Mouse (Mus musculus) G1E (cell line): ENCODE results near the gene Cnr1. TPM values are rescaled to one million over a fixed set of nuclear protein-coding genes. Genes with fewer than 3 reads are reported as not detected.

Experiments
- ATAC-seq: 2 replicates; pipeline ENCODE4 v1.8.0; 2016; ENCODE audit warnings: mild to moderate bottlenecking; ENCODE audit not compliant: insufficient number of reproducible peaks, poor library complexity, low FRiP score, severe bottlenecking; ENCODE audit errors: extremely low read depth
- DNase-seq: peaks from one replicate; pipeline ENCODE4 v3.0.0; 2012; ENCODE audit warnings: low spot score
- H3K27me3 ChIP-seq: 2 replicates; pipeline ENCODE4 v1.6.1; 2012; ENCODE audit warnings: mild to moderate bottlenecking, low read length, inconsistent platforms; ENCODE audit not compliant: insufficient read depth
- H3K36me3 ChIP-seq: replicated peaks from 2 replicates; pipeline ENCODE3; 2012; ENCODE audit warnings: mild to moderate bottlenecking, inconsistent platforms
- H3K4me1 ChIP-seq: 2 replicates; pipeline ENCODE4 v1.6.1; 2012; ENCODE audit warnings: low read depth, low read length, inconsistent platforms, mixed read lengths; ENCODE audit not compliant: insufficient read depth
- H3K4me3 ChIP-seq: 2 replicates; pipeline ENCODE4 v1.5.1; 2012; ENCODE audit warnings: low read depth, mild to moderate bottlenecking, inconsistent platforms, low read length, moderate library complexity, mixed read lengths
- H3K9me3 ChIP-seq: replicated peaks from 2 replicates; pipeline ENCODE4 v1.6.1; 2012; ENCODE audit warnings: inconsistent platforms
- CTCF ChIP-seq: IDR thresholded peaks from 2 replicates; pipeline ENCODE4 v1.5.1; 2012; ENCODE audit warnings: low read depth, low read length, inconsistent platforms, mixed read lengths
- GATA1 ChIP-seq: IDR thresholded peaks from 2 replicates; pipeline ENCODE4 v1.6.1; 2012; ENCODE audit warnings: borderline replicate concordance, low read length, inconsistent platforms, mixed read lengths
- GATA2 ChIP-seq: IDR thresholded peaks from 2 replicates; pipeline ENCODE4 v1.6.1; 2012; ENCODE audit warnings: low read depth, low read length, inconsistent platforms, borderline replicate concordance
- POLR2AphosphoS5 ChIP-seq: IDR thresholded peaks from 2 replicates; pipeline ENCODE4 v1.6.1; 2012; ENCODE audit warnings: low read depth, low read length, inconsistent platforms; ENCODE audit not compliant: insufficient replicate concordance
- TAL1 ChIP-seq: conservative IDR thresholded peaks from 2 replicates; pipeline ENCODE4 v1.6.1; 2012; ENCODE audit warnings: low read depth, low read length, inconsistent platforms, mixed read lengths
- polyA plus RNA-seq: library from polyadenylated mRNA; stranded (reverse); fragments of >175 nt; gene quantifications from 2 replicates; pipeline ENCODE4 v1.2.3, GENCODE M21; 2012
- total RNA-seq, 2 experiments: library from RNA; stranded (forward) in 1 of 2; stranded (reverse) in 1 of 2; fragments of 200-1000 nt in 1 of 2; fragments of >200 nt in 1 of 2; fragmentation: Nextera tagmentation in 1 of 2; gene quantifications; 2 replicates each; pipeline ENCODE4 v1.2.3; 2014 to 2017

Cnr1 gene
- total and polyA plus RNA-seq, 3 experiments = 0.05 TPM; not detected in 2

GRCm38 (mm10) chr4:33947584-33947983 lies 23.2 kb downstream of the Cnr1 start:
- Histone ChIP-seq H3K27me3 (no peaks in the 10 kb centered on the region), H3K9me3 (no peaks in the 10 kb centered on the region), H3K4me1 (no peaks in the 10 kb centered on the region), H3K36me3 (no peaks in the 10 kb centered on the region), H3K4me3 (no peak overlapping the region)
- DNase-seq (no peak), ATAC-seq (no peak)
- no peak for TF ChIP-seq GATA1

- Histone ChIP-seq H3K4me1 (no peaks in the 10 kb centered on the region), H3K9me3 (no peaks in the 10 kb centered on the region), H3K27me3 (no peaks in the 10 kb centered on the region), H3K4me3 (no peak overlapping the region), H3K36me3 (no peaks in the 10 kb centered on the region)
- DNase-seq (no peak), ATAC-seq (no peak)
- no peak for TF ChIP-seq POLR2AphosphoS5
- TF ChIP-seq TAL1 = no peak
- no peak for TF ChIP-seq CTCF
- TF ChIP-seq GATA1 = no peak
- TF ChIP-seq GATA2 = no peak
Observed at GRCm38 (mm10) chr4:33957398-33957797, 33.0 kb downstream of the Cnr1 start.

GRCm38 (mm10) chr4:33958515-33958914 lies 34.1 kb downstream of the Cnr1 start:
- Histone ChIP-seq H3K4me3 (no peak overlapping the region), H3K36me3 (no peaks in the 10 kb centered on the region), H3K4me1 (no peaks in the 10 kb centered on the region), H3K9me3 (no peaks in the 10 kb centered on the region), H3K27me3 (no peaks in the 10 kb centered on the region)
- DNase-seq (no peak), ATAC-seq (no peak)
- no peak for TF ChIP-seq CTCF
- TF ChIP-seq GATA2 = no peak
- TF ChIP-seq TAL1 = no peak
- TF ChIP-seq POLR2AphosphoS5 = no peak
- no peak for TF ChIP-seq GATA1

GRCm38 (mm10) chr4:33959841-33960240 lies 35.4 kb downstream of the Cnr1 start:
- H3K36me3 ChIP-seq = no peaks in the 10 kb centered on the region
- H3K9me3 ChIP-seq = no peaks in the 10 kb centered on the region
- ATAC-seq = no peak
- DNase-seq = no peak
- TF ChIP-seq TAL1 (no peak), GATA2 (no peak), CTCF (no peak), POLR2AphosphoS5 (no peak), GATA1 (no peak)
- H3K4me1 ChIP-seq = no peaks in the 10 kb centered on the region
- H3K4me3 ChIP-seq = no peak overlapping the region
- H3K27me3 ChIP-seq = no peaks in the 10 kb centered on the region

- H3K27me3 ChIP-seq = peaks cover 3% of the 10 kb centered on the region; the same call in 1 of the 2 replicates
- TF ChIP-seq TAL1 (no peak), POLR2AphosphoS5 (no peak), CTCF (no peak), GATA2 (no peak), GATA1 (no peak)
- H3K4me1 ChIP-seq = no peaks in the 10 kb centered on the region
- H3K4me3 ChIP-seq = no peak overlapping the region
- DNase-seq (no peak), ATAC-seq (no peak)
- no peaks in the 10 kb centered on the region for H3K9me3 ChIP-seq
- H3K36me3 ChIP-seq = no peaks in the 10 kb centered on the region
Observed at GRCm38 (mm10) chr4:33970726-33971125, 46.3 kb downstream of the Cnr1 start.

GRCm38 (mm10) chr4:33988466-33989089 lies 64.2 kb downstream of the Cnr1 start:
- ATAC-seq = no peak
- DNase-seq = no peak
- H3K4me3 ChIP-seq = no peak overlapping the region
- H3K27me3 ChIP-seq = no peaks in the 10 kb centered on the region
- TF ChIP-seq GATA2 (no peak), CTCF (no peak), POLR2AphosphoS5 (no peak), TAL1 (no peak), GATA1 (no peak)
- H3K9me3 ChIP-seq = no peaks in the 10 kb centered on the region
- H3K4me1 ChIP-seq = no peaks in the 10 kb centered on the region
- no peaks in the 10 kb centered on the region for H3K36me3 ChIP-seq

GRCm38 (mm10) chr4:33992687-33993086 lies 68.3 kb downstream of the Cnr1 start:
- no peaks in the 10 kb centered on the region for H3K9me3 ChIP-seq
- DNase-seq (no peak), ATAC-seq (no peak)
- no peaks in the 10 kb centered on the region for H3K27me3 ChIP-seq
- no peak overlapping the region for H3K4me3 ChIP-seq
- TF ChIP-seq GATA1 = no peak
- no peak for TF ChIP-seq GATA2
- no peak for TF ChIP-seq TAL1
- no peak for TF ChIP-seq POLR2AphosphoS5
- TF ChIP-seq CTCF = no peak
- no peaks in the 10 kb centered on the region for H3K36me3 ChIP-seq
- no peaks in the 10 kb centered on the region for H3K4me1 ChIP-seq
